In the genomic region with DNA sequence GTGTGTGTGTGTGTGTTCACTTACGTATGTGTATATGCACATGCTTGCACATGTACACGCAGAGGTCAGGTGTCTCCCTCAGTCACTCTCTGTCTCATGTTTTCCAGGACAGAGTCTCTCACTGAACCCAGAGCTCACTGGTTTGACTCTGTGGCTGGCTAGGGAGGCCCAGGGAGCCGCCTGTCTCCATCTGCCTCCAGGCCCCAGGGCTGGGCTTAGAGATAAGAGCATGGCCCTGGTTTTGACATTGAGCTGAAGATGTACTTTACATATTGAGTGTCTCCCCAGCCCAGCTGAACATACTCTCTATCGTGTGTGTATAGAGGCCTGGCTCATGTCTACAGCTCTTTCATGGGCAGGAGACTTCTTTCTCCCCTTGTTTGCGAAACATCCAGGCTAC, we compare ENCODE assay signal across 22 mouse cellular contexts.
DNase-seq lines count a peak whose midpoint lies in the region; ATAC-seq and TF ChIP-seq lines count a peak whose summit lies in the region.
"Had no signal": no experiment of that assay in that cellular context is flagged by ENCODE, and none has a peak within 500 bp of the region (broad histone marks: within the 10 kb centered on the region; RNA-seq: fewer than 3 reads in every experiment).

No protein-coding gene starts in this region.

- H3K4me1 ChIP-seq in intestine, embryonic 16.5 days (ENCODE audit: control insufficient read depth, insufficient read depth, low read length) = no peaks in the 10 kb centered on the region
- H3K4me1 ChIP-seq in intestine, embryonic 15.5 days (replicated peaks) = 0 out of 2 replicates have a peak, but pooled peaks cover 2% of the 10 kb centered on the region
- no peaks in the 10 kb centered on the region; the same call in 1 of the 2 replicates for H3K4me1 ChIP-seq in liver, embryonic 16.5 days (ENCODE audit: control insufficient read depth, low read depth, low read length)
- no peaks in the 10 kb centered on the region for H3K4me1 ChIP-seq in lung, postnatal 0 days (ENCODE audit: insufficient read depth, low read depth, low read length)
- H3K4me1 ChIP-seq: embryonic facial prominence, embryonic 15.5 days; heart, embryonic 12.5 days; hindbrain, embryonic 10.5 days; limb, embryonic 10.5 days; megakaryocyte, embryonic 14.5 days had no signal

- no peaks in the 10 kb centered on the region for H3K36me3 ChIP-seq in intestine, embryonic 16.5 days (ENCODE audit: control insufficient read depth, insufficient read depth, low read length)
- no peaks in the 10 kb centered on the region for H3K36me3 ChIP-seq in intestine, embryonic 15.5 days
- H3K36me3 ChIP-seq in liver, embryonic 16.5 days (ENCODE audit: control insufficient read depth, insufficient read depth) = no peaks in the 10 kb centered on the region
- H3K36me3 ChIP-seq in lung, postnatal 0 days (ENCODE audit: insufficient read depth, low read length) = no peaks in the 10 kb centered on the region
- H3K36me3 ChIP-seq: embryonic facial prominence, embryonic 15.5 days; heart, embryonic 12.5 days; hindbrain, embryonic 10.5 days; limb, embryonic 10.5 days had no signal

- no peaks in the 10 kb centered on the region for H3K9me3 ChIP-seq in intestine, embryonic 16.5 days (ENCODE audit: control insufficient read depth, low read length)
- no peaks in the 10 kb centered on the region for H3K9me3 ChIP-seq in intestine, embryonic 15.5 days
- H3K9me3 ChIP-seq in liver, embryonic 16.5 days (replicated peaks; ENCODE audit: control insufficient read depth, low read length) = no peaks in the 10 kb centered on the region
- H3K9me3 ChIP-seq in lung, postnatal 0 days (ENCODE audit: low read length) = no peaks in the 10 kb centered on the region
- H3K9me3 ChIP-seq: embryonic facial prominence, embryonic 15.5 days; heart, embryonic 12.5 days; hindbrain, embryonic 10.5 days; limb, embryonic 10.5 days; megakaryocyte, embryonic 14.5 days had no signal

- ATAC-seq in intestine, embryonic 16.5 days = 0 out of 2 replicates have a peak, but pooled peaks have one; percentile 25
- no peak for ATAC-seq in intestine, embryonic 15.5 days
- ATAC-seq in liver, embryonic 16.5 days (ENCODE audit: low read depth) = peak; percentile 87
- ATAC-seq in granulocyte monocyte progenitor cell, adult 5-6 weeks (replicated peaks; ENCODE audit: poor library complexity, severe bottlenecking) = no peak
- ATAC-seq in lung, postnatal 0 days = no peak
- ATAC-seq: activated CD4-positive, CD25-positive, alpha-beta regulatory T cell, adult 4 months; hindbrain, embryonic 16.5 days had no signal

- peak; percentile 55 for DNase-seq in liver
- DNase-seq in lung, postnatal 0 days (ENCODE audit: low spot score) = no peak
- no peak for DNase-seq in lung, postnatal 4 days
- DNase-seq: adrenal gland, postnatal 10 days; B cell, adult 2 months; cerebellum, adult 11 months; heart, postnatal 10 days; kidney, adult 11 months; lung, postnatal 14 days; midbrain, embryonic 14.5 days had no signal

- no peak overlapping the region for H3K4me3 ChIP-seq in intestine, embryonic 16.5 days (ENCODE audit: low read length)
- H3K4me3 ChIP-seq in intestine, embryonic 15.5 days (replicated peaks) = no peak overlapping the region
- H3K4me3 ChIP-seq in liver, embryonic 16.5 days (ENCODE audit: low read depth, low read length) = no peak overlapping the region
- no peak overlapping the region for H3K4me3 ChIP-seq in lung, postnatal 0 days (ENCODE audit: low read depth, low read length)
- H3K4me3 ChIP-seq: embryonic facial prominence, embryonic 15.5 days; heart, embryonic 12.5 days; hindbrain, embryonic 10.5 days; limb, embryonic 10.5 days; megakaryocyte, embryonic 14.5 days had no signal

- no peaks in the 10 kb centered on the region for H3K27me3 ChIP-seq in intestine, embryonic 16.5 days (replicated peaks; ENCODE audit: control insufficient read depth, insufficient read depth, low read length)
- no peaks in the 10 kb centered on the region; the same call in 1 of the 2 replicates for H3K27me3 ChIP-seq in intestine, embryonic 15.5 days (replicated peaks)
- H3K27me3 ChIP-seq in liver, embryonic 16.5 days (ENCODE audit: control insufficient read depth, insufficient read depth, low read depth, low read length) = no peaks in the 10 kb centered on the region
- no peaks in the 10 kb centered on the region for H3K27me3 ChIP-seq in lung, postnatal 0 days (replicated peaks; ENCODE audit: insufficient read depth, low read length)
- H3K27me3 ChIP-seq: embryonic facial prominence, embryonic 15.5 days had no signal

- no peak overlapping the region for H3K4me2 ChIP-seq in intestine, embryonic 16.5 days (ENCODE audit: low read depth, low read length)
- H3K4me2 ChIP-seq in intestine, embryonic 15.5 days (replicated peaks) = no peak overlapping the region
- H3K4me2 ChIP-seq in liver, embryonic 16.5 days (ENCODE audit: low read depth, low read length) = no peak overlapping the region
- no peak overlapping the region for H3K4me2 ChIP-seq in lung, postnatal 0 days (replicated peaks; ENCODE audit: low read depth, low read length)
- H3K4me2 ChIP-seq: embryonic facial prominence, embryonic 15.5 days; heart, embryonic 12.5 days had no signal

- no peak for TF ChIP-seq CTCF in lung, postnatal 0 days (IDR thresholded peaks at IDR 0.05)

- 81% methylated on average over 5 of the region's 5 CpGs for WGBS in intestine, embryonic 16.5 days
- 76% methylated on average over 5 of the region's 5 CpGs for WGBS in intestine, embryonic 15.5 days
- WGBS in liver, embryonic 16.5 days (ENCODE audit: insufficient replicate concordance) = 41% methylated on average over 5 of the region's 5 CpGs
- WGBS in lung, postnatal 0 days = 78% methylated on average over 5 of the region's 5 CpGs

- no peak overlapping the region for H3K9ac ChIP-seq in intestine, embryonic 16.5 days (ENCODE audit: low read depth, low read length)
- H3K9ac ChIP-seq in intestine, embryonic 15.5 days = no peak overlapping the region
- no peak overlapping the region for H3K9ac ChIP-seq in liver, embryonic 16.5 days (ENCODE audit: low read depth, low read length)
- no peak overlapping the region for H3K9ac ChIP-seq in lung, postnatal 0 days (replicated peaks; ENCODE audit: low read depth)
- H3K9ac ChIP-seq: embryonic facial prominence, embryonic 15.5 days; heart, embryonic 12.5 days had no signal

- no peak for TF ChIP-seq EP300 in lung, postnatal 0 days (IDR thresholded peaks at IDR 0.05)

- H3K27ac ChIP-seq in intestine, embryonic 16.5 days (ENCODE audit: low read length) = no peak overlapping the region
- no peak overlapping the region for H3K27ac ChIP-seq in intestine, embryonic 15.5 days
- H3K27ac ChIP-seq in liver, embryonic 16.5 days (ENCODE audit: low read length) = no peak overlapping the region
- no peak overlapping the region for H3K27ac ChIP-seq in lung, postnatal 0 days (ENCODE audit: low read length)
- H3K27ac ChIP-seq: embryonic facial prominence, embryonic 15.5 days; hindbrain, embryonic 10.5 days; kidney, postnatal 0 days; limb, embryonic 10.5 days had no signal

Comparison
In these comparisons a context has a peak if more than half of its experiments do, and no peak if none do; other contexts are left out.
1. ATAC-seq: peak in intestine, embryonic 16.5 days (single experiment) and liver, embryonic 16.5 days (single experiment); none in intestine, embryonic 15.5 days (single experiment), granulocyte monocyte progenitor cell, adult 5-6 weeks (single experiment) and lung, postnatal 0 days (single experiment).